In genomic region chr9:61169506-61170090, GRCm38 (mm10) we compare ENCODE assay signal across 22 mouse cellular contexts.
DNase-seq lines count a peak whose midpoint lies in the region; ATAC-seq and TF ChIP-seq lines count a peak whose summit lies in the region.
"Had no signal": no experiment of that assay in that cellular context is flagged by ENCODE, and none has a peak within 500 bp of the region (broad histone marks: within the 10 kb centered on the region; RNA-seq: fewer than 3 reads in every experiment).

No protein-coding gene starts in this region.

- H3K4me2 ChIP-seq in heart, embryonic 15.5 days = no peak overlapping the region
- no peak overlapping the region for H3K4me2 ChIP-seq in limb, embryonic 14.5 days (replicated peaks; ENCODE audit: low read depth, low read length, severe bottlenecking)
- H3K4me2 ChIP-seq: embryonic facial prominence, embryonic 13.5 days; hindbrain, embryonic 14.5 days; intestine, embryonic 15.5 days; limb, embryonic 13.5 days; midbrain, embryonic 12.5 days had no signal

- no peak overlapping the region for H3K9ac ChIP-seq in heart, embryonic 15.5 days
- no peak overlapping the region for H3K9ac ChIP-seq in limb, embryonic 14.5 days (ENCODE audit: low read depth, low read length, severe bottlenecking)
- H3K9ac ChIP-seq: embryonic facial prominence, embryonic 13.5 days; hindbrain, embryonic 14.5 days; intestine, embryonic 15.5 days; limb, embryonic 13.5 days; midbrain, embryonic 12.5 days had no signal

- TF ChIP-seq POLR2A in limb, embryonic 14.5 days (IDR thresholded peaks at IDR 0.05; ENCODE audit: borderline replicate concordance, extremely low read depth, insufficient read depth, insufficient read length) = no peak

- peaks cover 25% of the 10 kb centered on the region for H3K27me3 ChIP-seq in heart, embryonic 15.5 days
- peaks cover 8% of the 10 kb centered on the region; the same call in 1 of the 2 replicates for H3K27me3 ChIP-seq in limb, embryonic 14.5 days (ENCODE audit: control insufficient read depth, insufficient read depth, low read length)
- H3K27me3 ChIP-seq in limb, embryonic 10.5 days (ENCODE audit: low read depth, poor library complexity, severe bottlenecking) = peaks cover 39% of the 10 kb centered on the region
- H3K27me3 ChIP-seq: intestine, embryonic 15.5 days; midbrain, embryonic 12.5 days had no signal

- intact Hi-C loops in heart, postnatal 25 days (cut with DNase I) = no loop called here

- peak overlapping the region; percentile 21; the same call in 1 of the 2 replicates for H3K27ac ChIP-seq in heart, embryonic 15.5 days
- H3K27ac ChIP-seq in limb, embryonic 14.5 days (replicated peaks; ENCODE audit: low read depth, low read length) = no peak overlapping the region
- H3K27ac ChIP-seq in limb, embryonic 10.5 days = no peak overlapping the region
- H3K27ac ChIP-seq: embryonic facial prominence, embryonic 13.5 days; forebrain, embryonic 10.5 days; hindbrain, embryonic 14.5 days; intestine, embryonic 15.5 days; limb, embryonic 13.5 days; macrophage; midbrain, embryonic 12.5 days had no signal

- no peak for ATAC-seq in heart, embryonic 15.5 days (replicated peaks; ENCODE audit: insufficient number of reproducible peaks, insufficient read depth, low FRiP score, low read depth)
- ATAC-seq in limb, embryonic 14.5 days (ENCODE audit: low FRiP score, low read depth) = peak; percentile 39
- ATAC-seq: CD4-positive, CD25-positive, alpha-beta regulatory T cell, adult 4 months; intestine, embryonic 15.5 days had no signal

- no peak for DNase-seq in heart, postnatal 25 days (ENCODE audit: low spot score)
- peak; percentile 71 for DNase-seq in limb, embryonic 14.5 days (ENCODE audit: low spot score)
- DNase-seq in limb, embryonic 10.5 days (ENCODE audit: low spot score) = no peak
- DNase-seq in 3T3-L1 (ENCODE audit: low read depth, low spot score) = peak; percentile 31
- peak; percentile 57 for DNase-seq in NIH3T3 (ENCODE audit: low read depth)
- DNase-seq in right cerebral cortex, postnatal 36 days (ENCODE audit: low spot score in 2 of 2) = no peak
- DNase-seq: adrenal gland, postnatal 14 days; cerebellum, adult 2 months; gastrocnemius, postnatal 10 days; heart, postnatal 14 days; lung, adult 18-20 months; right cerebral cortex, postnatal 25 days had no signal

- H3K4me3 ChIP-seq in heart, embryonic 15.5 days = no peak overlapping the region
- no peak overlapping the region for H3K4me3 ChIP-seq in limb, embryonic 14.5 days (replicated peaks; ENCODE audit: low read length)
- H3K4me3 ChIP-seq in limb, embryonic 10.5 days = no peak overlapping the region
- H3K4me3 ChIP-seq: embryonic facial prominence, embryonic 13.5 days; forebrain, embryonic 10.5 days; intestine, embryonic 15.5 days; limb, embryonic 13.5 days; midbrain, embryonic 12.5 days had no signal

- peaks cover 11% of the 10 kb centered on the region for H3K4me1 ChIP-seq in heart, embryonic 15.5 days (replicated peaks)
- H3K4me1 ChIP-seq in limb, embryonic 14.5 days (ENCODE audit: control insufficient read depth, insufficient read depth, low read length) = peaks cover 28% of the 10 kb centered on the region
- H3K4me1 ChIP-seq in limb, embryonic 10.5 days = peaks cover 27% of the 10 kb centered on the region

- no peaks in the 10 kb centered on the region for H3K36me3 ChIP-seq in heart, embryonic 15.5 days
- no peaks in the 10 kb centered on the region for H3K36me3 ChIP-seq in limb, embryonic 14.5 days (ENCODE audit: control insufficient read depth, insufficient read depth, low read length)
- H3K36me3 ChIP-seq in limb, embryonic 10.5 days = no peaks in the 10 kb centered on the region
- H3K36me3 ChIP-seq: embryonic facial prominence, embryonic 13.5 days; forebrain, embryonic 10.5 days; G1E; intestine, embryonic 15.5 days; limb, embryonic 13.5 days; midbrain, embryonic 12.5 days had no signal

- WGBS in heart, embryonic 15.5 days = 65% methylated on average over 9 of the region's 9 CpGs
- WGBS in limb, embryonic 14.5 days = 53% methylated on average over 9 of the region's 9 CpGs
- 75% methylated on average over 9 of the region's 9 CpGs for WGBS in limb, embryonic 10.5 days

- no peaks in the 10 kb centered on the region for H3K9me3 ChIP-seq in heart, embryonic 15.5 days (replicated peaks)
- H3K9me3 ChIP-seq in limb, embryonic 14.5 days (ENCODE audit: control insufficient read depth, low read length) = no peaks in the 10 kb centered on the region
- H3K9me3 ChIP-seq in limb, embryonic 10.5 days (replicated peaks) = no peaks in the 10 kb centered on the region
- H3K9me3 ChIP-seq: embryonic facial prominence, embryonic 13.5 days; forebrain, embryonic 10.5 days; G1E; intestine, embryonic 15.5 days; limb, embryonic 13.5 days; midbrain, embryonic 12.5 days had no signal

Comparison
In these comparisons a context has a peak if more than half of its experiments do, and no peak if none do; other contexts are left out.
1. DNase-seq: peak in limb, embryonic 14.5 days (single experiment), 3T3-L1 (single experiment) and NIH3T3 (single experiment); none in heart, postnatal 25 days (single experiment), limb, embryonic 10.5 days (single experiment) and right cerebral cortex, postnatal 36 days (0 of 2).